Mouse (Mus musculus): ENCODE data around the gene Ryr1. TPM values are rescaled to one million over a fixed set of nuclear protein-coding genes. Genes with fewer than 3 reads are reported as not detected.

Ryr1 gene
- polyA plus RNA-seq (2021), result 0.03 TPM

DNA sequence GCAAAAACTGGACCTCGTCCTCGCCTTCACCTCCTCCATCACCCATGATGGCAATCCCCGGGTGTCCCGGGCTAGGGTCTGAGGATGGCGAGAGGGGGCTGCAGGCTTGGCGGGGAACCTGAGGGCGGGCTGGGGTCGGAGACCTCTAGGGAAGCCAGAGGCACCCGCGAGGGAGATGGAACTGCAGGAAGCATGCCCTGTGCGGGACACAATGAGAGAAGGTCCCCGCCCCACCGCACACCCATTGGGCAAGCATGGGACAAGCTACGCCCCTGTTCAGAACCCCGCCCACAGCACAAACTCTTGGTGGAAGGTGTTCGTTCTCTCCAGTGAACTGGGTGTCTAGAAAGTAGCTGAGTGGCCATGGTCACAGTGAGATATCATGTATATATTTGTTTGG, at the start of gene Ryr1:
TSS of gene Ryr1 (minus strand) at position 210 of the 400 bp plus-strand sequence.
- ChIA-PET POLR2A (no interaction called here), CTCF (interaction anchor here (2.0 to 2.1 kb wide), 2 partner anchors 21 to 119 kb away, joined by 5 to 10 read pairs; no protein-coding TSS in a partner anchor)
- in situ Hi-C loops (cut with MboI; ENCODE audit: low pct_unique_long_range_greater_than_20kb), result loop anchor here (5.0 to 25.0 kb wide), 2 partner anchors 167 to 412 kb away; no protein-coding TSS in a partner anchor
- H3K27me3 ChIP-seq, result no peaks in the 10 kb centered on the region
- peak; percentile 65 for ATAC-seq
- no peak for DNase-seq (ENCODE audit: low read depth, low spot score)
- no peak for TF ChIP-seq CTCF (IDR thresholded peaks at IDR 0.05)

DNA sequence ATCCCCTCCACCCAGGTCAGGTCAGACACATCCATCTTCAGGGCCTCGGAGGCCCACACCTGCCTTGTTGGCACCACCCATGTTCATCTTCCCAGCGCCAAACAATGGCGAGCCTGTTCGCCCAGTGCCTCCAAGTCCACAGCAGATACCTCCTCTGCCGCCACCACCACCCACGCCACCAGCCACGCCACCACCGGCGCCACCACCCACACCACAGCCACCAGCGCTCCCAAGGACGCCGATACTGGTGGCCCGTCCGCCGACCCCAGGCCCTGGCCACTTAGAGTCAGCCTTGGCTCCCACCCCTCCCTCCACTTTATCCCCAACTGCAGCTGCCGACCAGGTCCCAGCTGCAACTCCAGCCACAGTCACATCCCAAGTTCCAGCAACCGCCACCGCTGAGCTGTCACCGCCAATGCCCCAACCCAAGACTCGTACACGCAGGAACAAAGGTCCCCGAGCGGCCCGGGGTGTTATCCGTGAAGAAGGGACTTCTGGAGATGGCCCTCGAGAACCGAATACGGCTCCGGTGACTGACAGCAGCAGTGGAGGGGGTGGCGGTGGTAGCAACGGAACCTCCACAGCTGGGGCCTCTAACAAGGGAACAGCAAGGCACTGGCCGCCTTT, 47.5 kb upstream of the Ryr1 start:
- ChIA-PET CTCF (no interaction called here), POLR2A (no interaction called here)
- H3K27me3 ChIP-seq, result no peaks in the 10 kb centered on the region
- in situ Hi-C loops (cut with MboI; ENCODE audit: low pct_unique_long_range_greater_than_20kb), result no loop called here
- no peak for TF ChIP-seq CTCF (IDR thresholded peaks at IDR 0.05)
- ATAC-seq (no peak), DNase-seq (ENCODE audit: low read depth, low spot score) (no peak)

DNA sequence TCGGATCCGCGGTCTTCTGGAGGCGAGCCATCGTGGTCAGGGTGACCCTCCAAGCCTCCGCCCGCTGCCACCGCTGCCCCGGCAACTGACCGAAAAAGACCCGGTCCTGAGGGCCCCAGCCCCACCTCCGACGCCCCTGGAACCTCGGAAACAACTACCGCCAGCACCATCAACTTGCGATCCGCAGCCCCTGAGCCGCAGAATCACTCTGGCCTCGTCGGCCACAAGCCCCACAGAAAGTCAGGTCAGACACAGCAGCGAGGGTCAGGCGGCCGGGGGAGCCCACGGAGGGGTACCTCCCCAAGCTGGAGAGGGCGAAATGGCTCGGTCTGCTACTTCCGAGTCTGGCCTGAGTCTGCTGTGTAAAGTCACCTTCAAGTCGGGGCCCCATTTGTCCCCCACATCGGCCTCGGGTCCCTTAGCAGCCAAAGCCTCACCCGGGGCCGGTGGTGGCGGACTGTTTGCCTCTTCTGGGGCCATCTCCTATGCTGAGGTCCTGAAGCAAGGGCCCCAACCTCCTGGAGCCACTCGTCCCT, 46.7 kb upstream of the Ryr1 start:
- ChIA-PET CTCF (no interaction called here), POLR2A (no interaction called here)
- no peak for TF ChIP-seq CTCF (IDR thresholded peaks at IDR 0.05)
- H3K27me3 ChIP-seq, result no peaks in the 10 kb centered on the region
- in situ Hi-C loops (cut with MboI; ENCODE audit: low pct_unique_long_range_greater_than_20kb), result no loop called here
- ATAC-seq (no peak), DNase-seq (ENCODE audit: low read depth, low spot score) (no peak)

DNA sequence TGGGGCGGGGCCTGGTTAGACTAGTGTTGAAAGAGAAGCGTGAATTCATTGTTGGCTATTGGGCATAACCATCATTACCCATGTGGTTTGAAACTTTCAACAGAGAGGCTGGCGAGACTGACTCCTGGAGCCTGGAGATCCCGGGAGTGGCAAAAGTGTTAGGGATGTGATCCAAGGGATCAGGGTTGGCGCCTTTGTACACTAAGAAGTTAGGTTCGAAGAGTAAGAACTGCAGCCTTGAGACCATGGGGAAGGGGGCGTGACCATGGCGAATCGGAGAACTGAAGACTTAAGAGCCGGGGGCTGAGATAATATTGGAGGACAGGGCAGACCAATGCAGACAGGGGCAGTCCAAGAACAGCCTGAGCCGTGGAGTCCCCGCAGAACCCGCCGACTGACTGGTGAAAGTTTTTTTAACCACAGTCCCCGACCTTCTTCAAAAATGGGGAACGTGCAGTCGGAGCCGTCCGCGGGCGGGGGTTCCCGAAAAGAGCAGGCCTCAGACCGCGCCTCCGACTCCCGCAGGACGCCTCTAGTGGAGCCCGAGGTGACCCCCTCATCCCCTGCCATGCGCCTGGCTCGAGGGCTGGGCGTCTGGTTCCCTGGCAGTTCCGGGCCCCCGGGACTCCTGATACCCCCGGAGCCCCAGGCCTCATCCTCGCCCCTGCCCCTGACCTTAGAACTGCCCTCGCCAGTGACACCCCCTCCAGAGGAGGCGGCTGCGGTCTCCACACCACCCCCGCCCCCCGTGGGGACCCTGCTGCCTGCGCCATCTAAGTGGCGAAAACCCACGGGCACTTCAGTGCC, 46.0 kb upstream of the Ryr1 start:
- ATAC-seq (no peak), DNase-seq (ENCODE audit: low read depth, low spot score) (no peak)
- no peak for TF ChIP-seq CTCF (IDR thresholded peaks at IDR 0.05)
- in situ Hi-C loops (cut with MboI; ENCODE audit: low pct_unique_long_range_greater_than_20kb), result no loop called here
- CTCF ChIA-PET, result interaction anchor here (1.0 to 1.4 kb wide), 2 partner anchors 8 to 16 kb away, joined by 3 to 9 read pairs; no protein-coding TSS in a partner anchor
- POLR2A ChIA-PET, result interaction anchor here (1.8 kb wide), 1 partner anchor 9 kb away, joined by 7 read pairs; the partner anchor contains the start of gene Psmd8
- H3K27me3 ChIP-seq, result no peaks in the 10 kb centered on the region

DNA sequence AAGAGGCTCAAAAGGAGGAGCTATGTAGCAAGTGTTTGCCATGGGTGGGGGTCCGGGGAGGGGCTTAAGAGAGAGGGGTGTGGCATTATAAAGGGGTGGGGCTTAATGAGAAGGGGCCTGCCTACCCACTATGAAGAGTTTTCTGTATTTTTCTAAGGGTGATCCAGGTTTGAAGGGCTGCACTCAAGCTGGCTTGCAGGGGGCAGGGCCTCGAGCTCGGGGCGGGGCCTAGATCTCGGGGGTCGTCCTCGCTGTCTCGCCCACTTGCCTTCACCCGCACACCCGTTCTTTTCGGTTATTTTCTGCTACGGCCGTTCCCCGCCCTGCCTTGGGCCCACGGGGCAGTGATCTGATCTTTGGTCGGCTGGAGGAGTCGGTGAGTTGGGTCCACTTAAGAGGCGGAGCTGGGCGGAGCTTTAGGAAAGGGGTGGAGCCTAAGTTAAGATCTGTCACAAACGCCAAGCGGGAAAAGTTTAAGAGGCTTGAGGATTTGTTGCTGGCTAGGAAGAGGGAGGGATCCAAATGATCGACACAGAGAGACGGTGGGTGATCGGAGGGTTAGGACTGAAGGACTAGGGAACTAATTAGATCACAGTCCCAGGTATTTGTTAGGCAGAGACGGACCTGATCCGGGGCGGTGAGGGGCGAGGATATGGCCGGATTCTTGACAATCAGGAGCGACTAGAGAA, 45.2 kb upstream of the Ryr1 start, which contains the start of the genes Ggn and Spred3:
TSS of gene Ggn (plus strand) at position 145 of the 689 bp plus-strand sequence.
TSS of gene Spred3 (minus strand) at position 346 of the 689 bp plus-strand sequence.
- no peaks in the 10 kb centered on the region for H3K27me3 ChIP-seq
- TF ChIP-seq CTCF (IDR thresholded peaks at IDR 0.05), result no peak
- in situ Hi-C loops (cut with MboI; ENCODE audit: low pct_unique_long_range_greater_than_20kb), result no loop called here
- POLR2A ChIA-PET, result interaction anchor here (1.8 kb wide), 1 partner anchor 10 kb away, joined by 7 read pairs; the partner anchor contains the start of gene Psmd8
- DNase-seq (ENCODE audit: low read depth, low spot score) (no peak), ATAC-seq (peak; percentile 65)
- CTCF ChIA-PET, result interaction anchor here (1.0 to 1.4 kb wide), 2 partner anchors 9 to 15 kb away, joined by 3 to 9 read pairs; no protein-coding TSS in a partner anchor

DNA sequence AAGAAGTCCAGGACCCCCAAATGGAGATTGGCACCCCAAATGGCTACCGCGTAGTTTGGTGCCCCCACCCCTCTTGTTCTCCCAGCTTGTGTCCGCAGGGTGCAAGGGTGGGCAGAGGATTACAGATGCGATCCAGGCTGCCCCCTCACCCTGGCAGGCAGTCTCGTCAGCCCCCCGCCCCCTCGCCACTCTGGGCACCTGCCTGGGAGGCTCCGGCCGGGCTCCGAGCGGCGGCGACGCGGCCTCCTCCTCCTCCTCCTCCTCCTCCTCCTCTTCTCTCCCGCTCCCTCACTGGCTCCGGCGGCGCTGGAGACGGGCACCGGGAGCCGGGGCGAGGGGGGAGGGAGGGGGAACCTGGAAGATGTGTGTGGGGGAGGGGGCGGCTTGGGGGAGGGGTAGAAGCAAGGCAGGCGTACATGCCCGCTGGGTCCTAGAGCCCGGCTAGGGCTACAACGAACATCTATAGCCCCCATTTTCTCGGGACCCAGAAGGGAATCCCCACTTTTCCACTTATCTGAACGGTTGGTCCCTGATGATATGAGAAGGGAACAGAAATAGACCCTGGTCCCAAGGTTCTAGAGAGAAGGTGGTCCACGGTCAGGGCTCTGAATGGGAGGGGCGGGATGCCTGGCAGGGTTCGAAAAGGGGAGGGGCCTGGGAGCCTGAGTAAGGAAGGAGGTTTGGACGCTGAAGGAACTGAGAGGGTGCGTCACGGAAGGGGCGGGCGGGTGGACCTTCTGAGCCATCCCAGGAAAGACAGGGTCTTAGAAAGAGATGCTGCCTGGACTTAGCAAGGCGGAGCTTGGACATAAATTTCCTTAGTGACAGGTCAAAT, 44.5 kb upstream of the Ryr1 start:
- no peaks in the 10 kb centered on the region for H3K27me3 ChIP-seq
- ATAC-seq (peak; percentile 65), DNase-seq (ENCODE audit: low read depth, low spot score) (peak; percentile 71)
- CTCF ChIA-PET, result interaction anchor here (1.0 to 1.4 kb wide), 2 partner anchors 10 to 14 kb away, joined by 3 to 9 read pairs; no protein-coding TSS in a partner anchor
- TF ChIP-seq CTCF (IDR thresholded peaks at IDR 0.05), result no peak
- in situ Hi-C loops (cut with MboI; ENCODE audit: low pct_unique_long_range_greater_than_20kb), result no loop called here
- POLR2A ChIA-PET, result interaction anchor here (1.1 to 2.5 kb wide), 3 partner anchors 11 to 116 kb away, joined by 3 to 14 read pairs (median 7); partner anchors contain the start of genes Fam98c and Psmd8

DNA sequence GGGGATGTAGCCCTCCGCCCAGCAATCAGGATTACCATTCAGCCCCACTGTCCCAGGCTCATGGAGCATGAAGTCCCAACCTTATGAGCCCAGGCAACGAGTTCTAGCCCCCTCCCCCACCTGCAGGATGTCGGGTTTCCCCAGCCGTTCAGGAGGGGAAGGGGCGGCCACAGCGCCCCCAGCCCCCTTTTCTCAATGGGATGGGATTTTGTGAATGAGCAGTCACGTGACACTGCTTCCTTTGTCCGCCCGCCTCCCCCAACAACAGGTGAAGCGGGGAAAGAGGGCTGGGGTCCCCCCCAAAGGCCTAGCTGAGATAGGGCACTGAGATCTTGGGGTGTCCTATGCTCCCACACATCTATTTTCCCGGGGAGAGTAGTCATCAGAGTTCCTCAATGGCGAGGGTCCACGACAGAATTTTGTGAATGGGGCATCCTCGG, 43.8 kb upstream of the Ryr1 start:
- in situ Hi-C loops (cut with MboI; ENCODE audit: low pct_unique_long_range_greater_than_20kb), result no loop called here

DNA sequence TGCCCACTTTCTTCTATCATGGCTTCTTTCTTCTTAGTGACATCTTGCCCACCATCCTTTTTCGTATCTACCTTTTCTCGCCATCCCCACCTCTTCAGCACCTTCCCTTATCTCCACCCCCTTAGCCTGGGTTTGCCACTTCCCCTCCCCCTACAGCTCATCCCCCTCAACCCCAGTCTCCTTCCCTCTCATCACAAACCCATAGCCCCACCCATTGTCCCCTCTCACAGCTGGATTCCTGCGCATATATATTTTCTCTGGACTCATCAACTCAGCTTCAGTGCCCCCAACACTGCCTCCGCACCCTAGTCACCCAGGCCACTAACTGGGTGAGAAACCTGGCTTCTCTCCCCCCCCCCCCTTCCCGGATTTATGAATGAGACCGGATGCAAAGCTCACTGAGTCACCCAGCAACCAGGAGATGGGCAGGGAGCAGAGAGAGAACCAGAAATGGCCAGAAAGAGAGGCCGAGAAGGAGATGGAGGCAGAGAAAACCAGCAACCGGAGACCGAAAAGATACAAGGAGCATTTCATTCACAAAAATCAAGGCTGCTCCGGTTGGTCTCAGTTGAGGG, 43.2 kb upstream of the Ryr1 start:
- TF ChIP-seq CTCF (IDR thresholded peaks at IDR 0.05), result no peak
- ChIA-PET CTCF (interaction anchor here (0.8 to 1.7 kb wide), 3 partner anchors 12 to 120 kb away, joined by 3 to 6 read pairs (median 3); partner anchors contain the start of gene Fam98c), POLR2A (interaction anchor here (0.6 to 2.5 kb wide), 4 partner anchors 12 to 357 kb away, joined by 3 to 14 read pairs (median 5); partner anchors contain the start of gene Fam98c)
- in situ Hi-C loops (cut with MboI; ENCODE audit: low pct_unique_long_range_greater_than_20kb), result no loop called here
- DNase-seq (ENCODE audit: low read depth, low spot score) (no peak), ATAC-seq (no peak)
- no peaks in the 10 kb centered on the region for H3K27me3 ChIP-seq

More for the DNA sequence above, 43.8 kb upstream of the Ryr1 start:
- no peak for TF ChIP-seq CTCF (IDR thresholded peaks at IDR 0.05)
- no peak for ATAC-seq
- CTCF ChIA-PET, result interaction anchor here (1.1 kb wide), 1 partner anchor 42 kb away, joined by 3 read pairs; no protein-coding TSS in a partner anchor
- no peak for DNase-seq (ENCODE audit: low read depth, low spot score)
- H3K27me3 ChIP-seq, result no peaks in the 10 kb centered on the region
- POLR2A ChIA-PET, result interaction anchor here (0.6 to 2.5 kb wide), 5 partner anchors 11 to 358 kb away, joined by 3 to 14 read pairs (median 5); partner anchors contain the start of genes Fam98c and Psmd8

Measured in Patski (cell line).